Mouse (Mus musculus): ENCODE data around the gene St6galnac6. TPM values are rescaled to one million over a fixed set of nuclear protein-coding genes. Genes with fewer than 3 reads are reported as not detected.

The St6galnac6 gene
- total and polyA plus RNA-seq, 2 experiments, result 38.0 to 90.0 TPM

DNA sequence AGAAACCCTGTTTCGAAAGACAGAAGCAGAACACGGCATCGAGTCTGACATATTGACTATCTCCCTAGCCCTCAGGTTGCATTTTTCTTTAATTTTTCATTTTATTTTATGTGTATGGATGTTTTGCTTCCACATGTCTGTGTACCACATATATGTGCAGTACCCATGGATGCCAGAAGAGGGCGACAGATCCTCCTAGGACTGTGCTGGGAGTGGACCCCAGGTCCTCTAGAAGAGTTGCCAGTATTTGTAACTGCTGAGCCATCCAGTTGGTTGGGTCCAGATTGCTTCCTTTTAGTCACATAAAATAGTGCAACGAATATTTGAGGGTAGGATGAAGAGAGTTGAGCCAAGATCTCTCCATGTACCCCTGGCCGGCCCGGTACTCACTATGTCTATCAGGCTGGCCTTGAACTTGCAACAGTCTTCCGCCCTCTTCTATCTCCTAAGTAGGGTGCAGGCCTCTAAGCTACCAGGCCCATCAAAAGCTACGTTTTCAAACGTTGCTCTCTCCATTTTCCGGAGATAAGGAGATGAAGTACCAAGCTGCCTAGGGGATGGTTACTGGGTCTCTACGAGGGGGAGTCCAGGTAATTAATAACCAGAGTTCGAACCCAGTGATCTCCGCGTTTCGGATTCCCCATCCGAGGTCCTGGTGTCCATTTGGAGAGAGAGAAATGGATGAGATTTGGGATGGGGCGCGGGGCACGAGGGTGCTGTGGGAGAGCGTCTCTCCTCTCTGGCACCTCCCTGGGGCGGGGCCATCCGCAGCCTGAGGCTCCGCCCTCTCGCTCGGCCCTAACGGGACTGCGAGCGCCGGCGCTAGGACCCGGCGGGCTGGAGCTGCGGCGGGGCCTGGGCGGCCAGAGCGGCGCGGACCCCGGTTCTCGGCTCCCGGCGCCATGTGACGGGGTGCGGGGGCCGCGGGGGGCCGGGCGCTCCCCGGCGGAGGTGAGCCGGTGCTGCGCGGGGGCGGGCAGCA lies 6.9 kb downstream of the St6galnac6 start:
- Histone ChIP-seq H3K79me2 (ENCODE audit: control insufficient read depth, insufficient read depth, low read length) (no peaks in the 10 kb centered on the region; the same call in 1 of the 2 replicates), H3K4me1 (ENCODE audit: control insufficient read depth, insufficient read depth, low read length) (peaks cover 16% of the 10 kb centered on the region), H3K27ac (replicated peaks; ENCODE audit: insufficient read depth, low read depth, low read length) (no peak overlapping the region), H3K4me3 (ENCODE audit: insufficient read depth, low read depth, low read length) (peak overlapping the region; percentile 79), H3K27me3 (ENCODE audit: control insufficient read depth, insufficient read depth, low read length) (no peaks in the 10 kb centered on the region), H3K36me3 (ENCODE audit: control insufficient read depth, insufficient read depth, low read length) (no peaks in the 10 kb centered on the region), H3K9ac (ENCODE audit: low read depth, low read length) (peak overlapping the region; percentile 85)
- TF ChIP-seq CTCF (IDR thresholded peaks at IDR 0.05; ENCODE audit: low read depth, low read length) (peak; percentile 58), POLR2A (IDR thresholded peaks at IDR 0.05; ENCODE audit: extremely low read depth, insufficient read depth, low read length) (0 out of 2 replicates have a peak, but pooled peaks have one; percentile 8)
- peak; percentile 49 for DNase-seq (ENCODE audit: extremely low read depth, low read depth, low spot score)
- WGBS, result 14% methylated on average over 54 of the region's 55 CpGs

DNA sequence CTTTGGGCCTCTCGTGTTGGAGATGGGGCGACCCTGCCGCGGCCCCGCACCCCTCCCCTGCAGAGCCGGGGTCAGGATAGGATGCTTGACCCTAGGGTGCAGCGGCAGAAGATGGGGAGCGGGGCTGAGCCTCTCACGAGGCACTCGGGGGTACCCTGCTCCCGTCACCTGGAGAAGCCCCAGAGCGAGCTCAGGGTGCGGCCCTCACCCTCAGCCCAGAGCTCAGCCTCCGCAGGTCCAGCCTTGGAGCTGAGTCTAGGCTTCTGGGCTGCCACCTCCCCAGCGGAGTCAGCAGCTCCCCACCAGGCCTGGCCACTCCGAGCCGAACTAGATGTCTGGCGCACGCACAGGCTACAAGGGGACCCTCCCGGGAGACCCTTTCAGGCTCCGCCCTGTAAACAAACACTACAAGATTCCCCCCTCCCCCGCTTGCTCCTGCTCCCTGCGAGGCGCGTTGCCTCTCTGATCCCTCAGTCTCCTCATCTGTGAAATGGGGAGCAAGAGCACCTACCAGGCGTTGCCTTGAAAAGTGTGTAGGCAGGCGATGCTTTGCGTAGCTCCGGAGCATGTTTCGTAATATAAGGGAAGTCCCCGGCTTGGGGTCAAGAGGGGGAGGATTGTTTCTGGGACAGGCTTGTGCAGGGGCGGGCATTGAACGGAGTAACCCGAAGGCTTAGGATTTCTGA lies 7.9 kb downstream of the St6galnac6 start:
- TF ChIP-seq POLR2A (IDR thresholded peaks at IDR 0.05; ENCODE audit: extremely low read depth, insufficient read depth, low read length) (no peak), CTCF (IDR thresholded peaks at IDR 0.05; ENCODE audit: low read depth, low read length) (no peak)

DNA sequence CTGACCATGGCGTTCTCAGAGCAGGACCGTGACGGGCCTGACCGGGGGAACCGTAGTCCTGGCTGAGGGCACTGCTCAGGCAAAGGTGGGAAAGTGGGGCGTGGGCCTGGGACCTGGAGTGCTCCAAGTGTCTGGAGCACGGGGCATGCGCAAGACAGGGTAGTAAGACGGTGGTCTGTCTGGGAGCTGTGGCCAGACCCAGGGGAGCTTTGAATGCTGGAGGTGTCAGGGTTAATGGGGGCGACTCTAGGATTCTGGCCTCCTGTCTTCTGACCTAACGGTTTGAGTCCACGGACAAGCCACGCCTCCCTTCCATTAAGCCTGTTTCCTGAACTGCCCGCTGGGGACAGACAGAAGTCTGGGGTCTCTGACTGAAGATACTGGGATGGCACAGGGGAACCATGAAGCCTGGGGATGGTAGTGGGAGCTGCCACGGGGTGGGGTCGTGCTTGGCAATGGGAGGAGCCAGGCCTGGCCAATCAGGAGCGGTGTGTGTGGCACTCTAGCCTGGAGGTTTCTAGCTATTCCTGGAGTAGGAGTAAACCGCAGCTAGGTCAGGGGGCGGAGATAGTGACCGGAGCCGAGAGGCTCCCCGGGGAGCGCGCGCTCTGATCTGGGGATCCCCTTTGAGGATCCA lies 8.8 kb downstream of the St6galnac6 start:
- Histone ChIP-seq H3K27ac (replicated peaks; ENCODE audit: insufficient read depth, low read depth, low read length) (peak overlapping the region; percentile 88), H3K36me3 (ENCODE audit: control insufficient read depth, insufficient read depth, low read length) (no peaks in the 10 kb centered on the region), H3K9ac (ENCODE audit: low read depth, low read length) (peak overlapping the region; percentile 63), H3K4me3 (ENCODE audit: insufficient read depth, low read depth, low read length) (peak overlapping the region; percentile 37), H3K4me1 (ENCODE audit: control insufficient read depth, insufficient read depth, low read length) (peaks cover 16% of the 10 kb centered on the region), H3K79me2 (ENCODE audit: control insufficient read depth, insufficient read depth, low read length) (no peaks in the 10 kb centered on the region; the same call in 1 of the 2 replicates), H3K27me3 (ENCODE audit: control insufficient read depth, insufficient read depth, low read length) (no peaks in the 10 kb centered on the region)
- WGBS, result 2% methylated on average over 25 of the region's 25 CpGs
- DNase-seq (ENCODE audit: extremely low read depth, low read depth, low spot score), result peak; percentile 88
- 0 out of 2 replicates have a peak, but pooled peaks have one; percentile 15 for TF ChIP-seq POLR2A (IDR thresholded peaks at IDR 0.05; ENCODE audit: extremely low read depth, insufficient read depth, low read length)
- no peak for TF ChIP-seq CTCF (IDR thresholded peaks at IDR 0.05; ENCODE audit: low read depth, low read length)

More for the DNA sequence above, 7.9 kb downstream of the St6galnac6 start:
- Histone ChIP-seq H3K27me3 (ENCODE audit: control insufficient read depth, insufficient read depth, low read length) (no peaks in the 10 kb centered on the region), H3K79me2 (ENCODE audit: control insufficient read depth, insufficient read depth, low read length) (no peaks in the 10 kb centered on the region; the same call in 1 of the 2 replicates), H3K36me3 (ENCODE audit: control insufficient read depth, insufficient read depth, low read length) (no peaks in the 10 kb centered on the region), H3K9ac (ENCODE audit: low read depth, low read length) (peak overlapping the region; percentile 85), H3K27ac (replicated peaks; ENCODE audit: insufficient read depth, low read depth, low read length) (peak overlapping the region; percentile 26), H3K4me1 (ENCODE audit: control insufficient read depth, insufficient read depth, low read length) (peaks cover 16% of the 10 kb centered on the region), H3K4me3 (ENCODE audit: insufficient read depth, low read depth, low read length) (peak overlapping the region; percentile 79)
- 4% methylated on average over 34 of the region's 34 CpGs for WGBS
- peak; percentile 64 for DNase-seq (ENCODE audit: extremely low read depth, low read depth, low spot score)

DNA sequence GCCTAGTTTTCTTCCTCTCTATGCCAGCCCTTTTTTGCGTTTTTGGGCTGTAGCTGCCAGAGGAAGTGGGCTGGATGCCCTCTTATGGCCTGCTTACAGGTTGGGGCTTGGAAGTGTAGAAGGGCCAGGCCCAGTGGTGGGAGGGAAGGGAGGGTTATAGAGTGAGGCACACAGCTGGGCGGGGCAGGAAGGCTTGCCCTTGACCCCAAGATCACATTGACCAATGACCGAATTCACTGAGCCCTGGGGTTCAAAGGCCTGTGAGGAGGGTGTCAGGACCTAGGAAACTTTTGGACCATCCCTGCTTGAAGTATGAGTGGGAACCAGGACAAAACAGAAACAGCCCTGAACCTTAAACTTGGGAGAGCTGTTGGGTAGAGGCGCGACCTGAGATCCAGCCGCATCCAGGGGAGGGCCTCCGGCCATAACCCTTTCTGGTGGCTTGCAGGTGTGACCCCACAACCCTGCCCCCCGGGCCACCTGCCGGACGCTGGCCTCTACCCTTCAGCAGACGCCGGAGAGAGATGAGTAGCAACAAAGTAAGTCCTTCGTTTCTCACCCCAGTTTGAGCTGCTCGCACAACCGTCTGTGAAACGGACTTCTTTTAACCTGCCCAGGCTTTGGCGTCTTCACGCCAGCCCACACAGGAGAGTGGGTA lies 9.4 kb downstream of the St6galnac6 start:
- Histone ChIP-seq H3K36me3 (ENCODE audit: control insufficient read depth, insufficient read depth, low read length) (no peaks in the 10 kb centered on the region), H3K27me3 (ENCODE audit: control insufficient read depth, insufficient read depth, low read length) (no peaks in the 10 kb centered on the region), H3K4me3 (ENCODE audit: insufficient read depth, low read depth, low read length) (peak overlapping the region; percentile 66), H3K79me2 (ENCODE audit: control insufficient read depth, insufficient read depth, low read length) (no peaks in the 10 kb centered on the region; the same call in 1 of the 2 replicates), H3K4me1 (ENCODE audit: control insufficient read depth, insufficient read depth, low read length) (peaks cover 16% of the 10 kb centered on the region), H3K27ac (replicated peaks; ENCODE audit: insufficient read depth, low read depth, low read length) (peak overlapping the region; percentile 88), H3K9ac (ENCODE audit: low read depth, low read length) (peak overlapping the region; percentile 63)
- peak; percentile 95 for DNase-seq (ENCODE audit: extremely low read depth, low read depth, low spot score)
- TF ChIP-seq CTCF (IDR thresholded peaks at IDR 0.05; ENCODE audit: low read depth, low read length) (no peak), POLR2A (IDR thresholded peaks at IDR 0.05; ENCODE audit: extremely low read depth, insufficient read depth, low read length) (no peak)
- WGBS, result 28% methylated on average over 18 of the region's 18 CpGs

Data from liver, adult 2 months (tissue).